Comparison of ENCODE assay signal across 31 mouse cellular contexts in the genomic region with DNA sequence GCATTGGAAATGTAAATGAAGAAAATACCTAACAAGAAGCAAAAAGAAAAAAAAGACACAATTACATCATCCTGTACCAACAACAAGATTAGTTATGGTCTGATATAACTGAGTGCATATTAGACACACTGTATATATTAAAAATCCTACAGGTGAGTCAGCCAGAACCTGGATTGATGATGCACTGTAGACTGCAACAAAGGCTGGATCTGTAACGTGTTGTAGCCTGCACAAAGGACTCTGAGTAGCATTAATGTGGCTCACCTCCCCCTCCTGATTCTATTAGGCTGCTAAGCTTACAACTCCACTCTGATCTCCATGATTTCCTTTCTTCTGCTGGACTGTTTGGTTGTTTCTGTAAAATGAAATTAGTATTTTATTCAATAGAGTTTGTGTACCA.
"Had no signal": no experiment of that assay in that cellular context is flagged by ENCODE, and none has a peak within 500 bp of the region (broad histone marks: within the 10 kb centered on the region; RNA-seq: fewer than 3 reads in every experiment).

No protein-coding gene starts in this region.

- H3K9ac ChIP-seq: limb, embryonic 12.5 days; limb, embryonic 13.5 days; limb, embryonic 15.5 days; liver, embryonic 12.5 days; liver, embryonic 13.5 days; liver, embryonic 14.5 days; liver, embryonic 15.5 days; liver, postnatal 0 days; lung, embryonic 14.5 days; lung, embryonic 15.5 days; midbrain, embryonic 12.5 days; midbrain, embryonic 13.5 days; midbrain, embryonic 15.5 days had no signal

- H3K4me1 ChIP-seq: limb, embryonic 10.5 days; limb, embryonic 12.5 days; limb, embryonic 13.5 days; limb, embryonic 15.5 days; liver, embryonic 12.5 days; liver, embryonic 13.5 days; liver, embryonic 15.5 days; lung, embryonic 15.5 days; megakaryocyte, embryonic 14.5 days; midbrain, embryonic 10.5 days; midbrain, embryonic 12.5 days; midbrain, embryonic 13.5 days; midbrain, embryonic 15.5 days had no signal

- H3K27me3 ChIP-seq: limb, embryonic 12.5 days; limb, embryonic 13.5 days; limb, embryonic 15.5 days; liver, embryonic 12.5 days; liver, embryonic 13.5 days; liver, embryonic 15.5 days; lung, embryonic 15.5 days; megakaryocyte, embryonic 14.5 days; midbrain, embryonic 12.5 days; midbrain, embryonic 13.5 days; midbrain, embryonic 15.5 days had no signal

- ATAC-seq: liver, embryonic 12.5 days; liver, postnatal 0 days; lung, postnatal 0 days; midbrain, embryonic 13.5 days; midbrain, embryonic 15.5 days; midbrain, embryonic 16.5 days had no signal

- H3K4me2 ChIP-seq: limb, embryonic 12.5 days; limb, embryonic 13.5 days; limb, embryonic 15.5 days; liver, embryonic 11.5 days; liver, embryonic 12.5 days; liver, embryonic 13.5 days; liver, embryonic 15.5 days; lung, embryonic 14.5 days; lung, embryonic 15.5 days; midbrain, embryonic 11.5 days; midbrain, embryonic 12.5 days; midbrain, embryonic 13.5 days; midbrain, embryonic 15.5 days had no signal

- DNase-seq: left cerebral cortex, postnatal 4 days; liver; liver, embryonic 13.5 days; liver, postnatal 0 days; lung, adult 18-20 months; lung, adult 2 months; lung, embryonic 14.5 days; lung, postnatal 10 days; lung, postnatal 36 days; lung, postnatal 4 days; midbrain, embryonic 14.5 days had no signal

- H3K9me3 ChIP-seq: limb, embryonic 10.5 days; limb, embryonic 12.5 days; limb, embryonic 13.5 days; limb, embryonic 15.5 days; liver, embryonic 12.5 days; liver, embryonic 13.5 days; liver, embryonic 15.5 days; lung, embryonic 15.5 days; megakaryocyte, embryonic 14.5 days; midbrain, embryonic 10.5 days; midbrain, embryonic 12.5 days; midbrain, embryonic 13.5 days; midbrain, embryonic 15.5 days had no signal

- H3K27ac ChIP-seq: left cerebral cortex, adult 2 months; limb, embryonic 10.5 days; limb, embryonic 12.5 days; limb, embryonic 13.5 days; limb, embryonic 15.5 days; liver, embryonic 12.5 days; liver, embryonic 13.5 days; liver, embryonic 14.5 days; liver, embryonic 15.5 days; lung, embryonic 15.5 days; macrophage; midbrain, embryonic 10.5 days; midbrain, embryonic 12.5 days; midbrain, embryonic 13.5 days; midbrain, embryonic 15.5 days had no signal

- H3K4me3 ChIP-seq: left cerebral cortex, adult 2 months; limb, embryonic 10.5 days; limb, embryonic 12.5 days; limb, embryonic 13.5 days; limb, embryonic 15.5 days; liver, embryonic 12.5 days; liver, embryonic 13.5 days; liver, embryonic 15.5 days; lung, embryonic 15.5 days; megakaryocyte, embryonic 14.5 days; midbrain, embryonic 10.5 days; midbrain, embryonic 12.5 days; midbrain, embryonic 13.5 days; midbrain, embryonic 15.5 days; myocyte had no signal

- H3K36me3 ChIP-seq: limb, embryonic 10.5 days; limb, embryonic 12.5 days; limb, embryonic 13.5 days; limb, embryonic 15.5 days; liver, embryonic 12.5 days; liver, embryonic 13.5 days; liver, embryonic 15.5 days; lung, embryonic 15.5 days; midbrain, embryonic 10.5 days; midbrain, embryonic 12.5 days; midbrain, embryonic 13.5 days; midbrain, embryonic 15.5 days had no signal
